In genomic region chr2:25290101-25290815, GRCm38 (mm10) we compare ENCODE assay signal across 10 mouse cellular contexts. TPM values are rescaled to one million over a fixed set of nuclear protein-coding genes. Genes with fewer than 3 reads are reported as not detected.
A peak's percentile ranks its signal among the peaks of the same experiment; 100 is the strongest.
DNase-seq lines count a peak whose midpoint lies in the region; ATAC-seq lines count a peak whose summit lies in the region.
"Had no signal": no experiment of that assay in that cellular context is flagged by ENCODE, and none has a peak within 500 bp of the region (broad histone marks: within the 10 kb centered on the region; RNA-seq: fewer than 3 reads in every experiment).

No protein-coding gene starts in this region.

- H3K27me3 ChIP-seq in heart, embryonic 16.5 days (ENCODE audit: control insufficient read depth, insufficient read depth, low read length): peaks cover 73% of the 10 kb centered on the region
- H3K27me3 ChIP-seq in neural tube, embryonic 15.5 days (replicated peaks): peaks cover 74% of the 10 kb centered on the region

- no peaks in the 10 kb centered on the region for H3K9me3 ChIP-seq in heart, embryonic 16.5 days (replicated peaks; ENCODE audit: control insufficient read depth, low read length)
- no peaks in the 10 kb centered on the region for H3K9me3 ChIP-seq in neural tube, embryonic 15.5 days (replicated peaks)

- no peak overlapping the region for H3K27ac ChIP-seq in heart, embryonic 16.5 days (ENCODE audit: low read length)
- peak overlapping the region; percentile 23; the same call in 1 of the 2 replicates for H3K27ac ChIP-seq in neural tube, embryonic 15.5 days (replicated peaks)

- peak; percentile 64 for DNase-seq in layer of hippocampus, adult 11-12 months (ENCODE audit: low spot score)
- DNase-seq in layer of hippocampus, adult 9-11 months: no peak
- peak; percentile 73 for DNase-seq in cerebellum, adult 11 months
- peak; percentile 75 for DNase-seq in layer of hippocampus, postnatal 36 days
- no peak for DNase-seq in spleen, postnatal 14 days (ENCODE audit: low spot score in 2 of 2)
- no peak for DNase-seq in thymus, postnatal 4 days

- H3K4me1 ChIP-seq in heart, embryonic 16.5 days (ENCODE audit: control insufficient read depth, insufficient read depth, low read length): peaks cover 13% of the 10 kb centered on the region
- peaks cover 55% of the 10 kb centered on the region for H3K4me1 ChIP-seq in neural tube, embryonic 15.5 days

- no peak for ATAC-seq in heart, embryonic 16.5 days (replicated peaks; ENCODE audit: extremely low read depth, insufficient read depth, low FRiP score)
- ATAC-seq in neural tube, embryonic 15.5 days (ENCODE audit: low FRiP score): peak; percentile 66

- H3K9ac ChIP-seq in heart, embryonic 16.5 days (ENCODE audit: low read length): no peak overlapping the region
- H3K9ac ChIP-seq in neural tube, embryonic 15.5 days (replicated peaks): peak overlapping the region; percentile 46

- peak overlapping the region; percentile 41 for H3K4me3 ChIP-seq in heart, embryonic 16.5 days (ENCODE audit: low read length)
- H3K4me3 ChIP-seq in neural tube, embryonic 15.5 days (replicated peaks): peak overlapping the region; percentile 24

- WGBS in heart, embryonic 16.5 days: 2% methylated on average over 54 of the region's 54 CpGs
- 3% methylated on average over 54 of the region's 54 CpGs for WGBS in neural tube, embryonic 15.5 days

- H3K4me2 ChIP-seq in heart, embryonic 16.5 days (ENCODE audit: low read depth, low read length): peak overlapping the region; percentile 49
- peak overlapping the region; percentile 61 for H3K4me2 ChIP-seq in neural tube, embryonic 15.5 days

- H3K36me3 ChIP-seq in heart, embryonic 16.5 days (ENCODE audit: control insufficient read depth, insufficient read depth): peaks cover 6% of the 10 kb centered on the region
- peaks cover 11% of the 10 kb centered on the region for H3K36me3 ChIP-seq in neural tube, embryonic 15.5 days

RNA-seq across cellular contexts. Expression of gene Lrrc26, which starts 0.5 kb away (rescaled TPM):
- 0.89 and 1.2 TPM in 2 replicates for polyA plus RNA-seq in heart, embryonic 16.5 days (2015; fragmentation: Nextera tagmentation; extraction: Ambion mirVana)
- total RNA-seq in layer of hippocampus, postnatal 36 days (2021): not detected
- polyA plus RNA-seq in neural tube, embryonic 15.5 days (2015; fragmentation: Nextera tagmentation; extraction: Ambion mirVana): 0.22 and 0.26 TPM in 2 replicates
- total RNA-seq: hematopoietic stem cell, adult 5-6 weeks had no signal

RNA-seq across cellular contexts. Expression of gene Tmem210, which starts 2.3 kb away (rescaled TPM):
- not detected in 2 replicates for polyA plus RNA-seq in heart, embryonic 16.5 days (2015; fragmentation: Nextera tagmentation; extraction: Ambion mirVana)
- not detected for total RNA-seq in layer of hippocampus, postnatal 36 days (2021)
- polyA plus RNA-seq in neural tube, embryonic 15.5 days (2015; fragmentation: Nextera tagmentation; extraction: Ambion mirVana): not detected in 2 replicates
- total RNA-seq: hematopoietic stem cell, adult 5-6 weeks had no signal
- polyA plus RNA-seq: spleen, adult 2 months had no signal

RNA-seq across cellular contexts. Expression of gene Anapc2, which starts 18.0 kb away (rescaled TPM):
- 80.5 and 86.6 TPM in 2 replicates for polyA plus RNA-seq in heart, embryonic 16.5 days (2015; fragmentation: Nextera tagmentation; extraction: Ambion mirVana)
- total RNA-seq in layer of hippocampus, postnatal 36 days (2021): 10 to 100 TPM; 83.0 to 83.3 TPM
- 125 and 129 TPM in 2 replicates for polyA plus RNA-seq in neural tube, embryonic 15.5 days (2015; fragmentation: Nextera tagmentation; extraction: Ambion mirVana)

RNA-seq across cellular contexts. Expression of gene Ssna1, which starts 18.0 kb away (rescaled TPM):
- polyA plus RNA-seq in heart, embryonic 16.5 days (2015; fragmentation: Nextera tagmentation; extraction: Ambion mirVana): 154 and 157 TPM in 2 replicates
- total RNA-seq in layer of hippocampus, postnatal 36 days (2021): 10 to 100 TPM; 65.0 to 69.4 TPM
- polyA plus RNA-seq in neural tube, embryonic 15.5 days (2015; fragmentation: Nextera tagmentation; extraction: Ambion mirVana): 177 and 183 TPM in 2 replicates

RNA-seq across cellular contexts. Expression of gene Tprn, which starts 27.8 kb away (rescaled TPM):
- polyA plus RNA-seq in heart, embryonic 16.5 days (2015; fragmentation: Nextera tagmentation; extraction: Ambion mirVana): 4.3 and 5.9 TPM in 2 replicates
- 10 to 100 TPM; 19.4 to 23.1 TPM for total RNA-seq in layer of hippocampus, postnatal 36 days (2021)
- 14.8 and 16.3 TPM in 2 replicates for polyA plus RNA-seq in neural tube, embryonic 15.5 days (2015; fragmentation: Nextera tagmentation; extraction: Ambion mirVana)

Comparison
In these comparisons a context has a peak if more than half of its experiments do, and no peak if none do; other contexts are left out.
1. DNase-seq: peak in layer of hippocampus, adult 11-12 months (single experiment), cerebellum, adult 11 months (single experiment) and layer of hippocampus, postnatal 36 days (2 of 2); none in layer of hippocampus, adult 9-11 months (single experiment), spleen, postnatal 14 days (0 of 2) and thymus, postnatal 4 days (single experiment).